Mouse (Mus musculus) forebrain, embryonic 15.5 days (tissue): ENCODE results near the gene Shb. TPM values are rescaled to one million over a fixed set of nuclear protein-coding genes. Genes with fewer than 3 reads are reported as not detected.
A peak's percentile ranks its signal among the peaks of the same experiment; 100 is the strongest.

ENCODE experiments used
- ATAC-seq: fragments of 200-750 bp; cut with Nextera tagmentation; replicated peaks from 2 replicates; pipeline ENCODE4 v1.8.0; 2017; ENCODE audit warnings: mild to moderate bottlenecking, moderate TSS enrichment, moderate library complexity
- H3K27ac ChIP-seq: fragments of 300-500 bp; sonication (generic); replicated peaks from 2 replicates; pipeline ENCODE4 v1.5.1; 2015; ENCODE audit warnings: mild to moderate bottlenecking, inconsistent platforms
- H3K27me3 ChIP-seq: fragments of 300-500 bp; sonication (generic); 2 replicates; pipeline ENCODE4 v1.6.1; 2015; ENCODE audit warnings: inconsistent platforms
- H3K36me3 ChIP-seq: fragments of 300-500 bp; sonication (generic); 2 replicates; pipeline ENCODE4 v1.6.1; 2015; ENCODE audit warnings: mild to moderate bottlenecking, inconsistent platforms
- H3K4me1 ChIP-seq: fragments of 300-500 bp; sonication (generic); 2 replicates; pipeline ENCODE4 v1.6.1; 2015; ENCODE audit warnings: inconsistent platforms
- H3K4me2 ChIP-seq: fragments of 300-500 bp; sonication (generic); replicated peaks from 2 replicates; pipeline ENCODE4 v1.6.1; 2015; ENCODE audit warnings: mild to moderate bottlenecking, inconsistent platforms
- H3K4me3 ChIP-seq: fragments of 300-500 bp; sonication (generic); 2 replicates; pipeline ENCODE4 v1.5.1; 2015; ENCODE audit warnings: mild to moderate bottlenecking, inconsistent platforms
- H3K9ac ChIP-seq: fragments of 300-500 bp; sonication (generic); replicated peaks from 2 replicates; pipeline ENCODE4 v1.6.1; 2015; ENCODE audit warnings: mild to moderate bottlenecking, inconsistent platforms
- H3K9me3 ChIP-seq: fragments of 300-500 bp; sonication (generic); 2 replicates; pipeline ENCODE4 v1.6.1; 2016; ENCODE audit warnings: inconsistent platforms
- WGBS: fragments of 180-500 bp; shearing (Covaris S2); methylation state at CpG from one replicate; pipeline ENCODE4 v1.1.7; 2015; ENCODE audit warnings: mixed read lengths; 5-methylcytosine and 5-hydroxymethylcytosine counted together
- polyA plus RNA-seq: library from polyadenylated mRNA; unstranded; fragments of >200 nt; fragmentation: Nextera tagmentation; extraction: Ambion mirVana; gene quantifications from 2 replicates; pipeline ENCODE4 v1.2.1, GENCODE M21; 2015

Shb gene
- polyA plus RNA-seq, 1 experiment from 2014 or later, result 13.1 TPM

DNA sequence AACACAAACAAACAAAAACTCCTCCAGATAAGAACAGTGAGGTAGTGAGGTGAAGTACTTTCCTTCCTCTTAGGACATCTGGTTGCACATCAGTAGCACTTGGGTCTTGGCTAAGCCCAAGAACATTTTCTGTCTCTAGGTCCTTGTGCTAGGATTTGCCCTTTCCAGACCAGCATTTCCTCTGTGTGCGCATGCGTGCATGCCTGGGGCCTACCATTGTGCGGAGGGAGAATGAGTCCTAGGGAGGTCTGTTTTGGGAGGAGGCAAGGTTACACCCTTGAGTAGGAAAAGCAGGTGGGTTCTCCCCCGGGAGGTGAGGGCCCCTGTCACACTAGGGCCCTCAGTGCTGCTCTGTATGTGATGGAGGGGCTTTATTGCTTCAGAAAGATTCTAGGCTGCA, 113.2 kb downstream of the Shb start:
- Histone ChIP-seq H3K4me2 (no peak overlapping the region), H3K9me3 (no peaks in the 10 kb centered on the region), H3K9ac (no peak overlapping the region), H3K4me1 (peaks cover 48% of the 10 kb centered on the region), H3K36me3 (no peaks in the 10 kb centered on the region), H3K4me3 (no peak overlapping the region), H3K27me3 (no peaks in the 10 kb centered on the region), H3K27ac (peak overlapping the region; percentile 53)
- WGBS, result 76% methylated on average over 4 of the region's 4 CpGs
- no peak for ATAC-seq

DNA sequence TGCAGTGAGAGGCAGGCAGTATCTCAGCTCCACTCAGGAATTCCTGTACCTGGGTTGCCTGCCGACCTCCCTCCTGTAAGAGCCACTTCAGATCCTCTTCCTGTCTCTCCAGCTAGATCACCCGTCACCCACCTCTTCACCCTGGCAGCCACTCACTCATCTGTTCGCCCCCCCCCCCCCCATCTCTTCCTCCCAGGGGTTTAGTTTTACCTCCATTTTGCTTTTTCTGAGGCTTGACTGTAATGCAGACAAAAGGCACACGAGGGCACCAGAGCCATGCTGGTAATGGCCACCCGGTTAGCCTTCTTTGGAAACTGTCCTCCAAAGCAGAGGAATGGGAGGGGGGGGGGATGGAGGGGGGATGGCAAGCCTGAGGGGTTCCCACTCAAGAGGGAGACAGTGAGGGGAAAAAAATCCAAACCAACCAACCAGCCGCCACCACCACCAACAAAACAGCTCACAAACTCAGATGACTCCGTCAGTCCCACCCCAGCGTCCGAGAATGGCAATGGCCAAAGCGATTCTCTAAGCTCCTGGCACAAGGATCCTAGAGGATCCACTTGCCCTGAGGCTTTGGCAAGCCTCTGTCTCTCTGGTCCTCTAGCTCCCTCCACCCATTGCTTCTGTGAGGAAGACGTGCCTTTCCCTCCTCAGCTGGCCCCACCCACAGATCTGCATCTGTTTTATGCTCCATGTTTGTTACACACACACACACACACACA, 113.9 kb downstream of the Shb start:
- H3K9ac ChIP-seq, result 0 out of 2 replicates have a peak overlapping the region, but pooled peaks have one; percentile 3
- peak overlapping the region; percentile 19; the same call in 1 of the 2 replicates for H3K4me2 ChIP-seq
- H3K27ac ChIP-seq, result peak overlapping the region; percentile 53; the same call in 1 of the 2 replicates
- no peaks in the 10 kb centered on the region for H3K27me3 ChIP-seq
- WGBS, result 19% methylated on average over 11 of the region's 11 CpGs
- H3K4me1 ChIP-seq, result peaks cover 42% of the 10 kb centered on the region
- no peaks in the 10 kb centered on the region for H3K36me3 ChIP-seq
- H3K4me3 ChIP-seq, result no peak overlapping the region
- peak; percentile 64 for ATAC-seq
- no peaks in the 10 kb centered on the region for H3K9me3 ChIP-seq

- ATAC-seq, result no peak
- H3K4me2 ChIP-seq, result no peak overlapping the region
- H3K27me3 ChIP-seq, result no peaks in the 10 kb centered on the region
- peaks cover 31% of the 10 kb centered on the region for H3K4me1 ChIP-seq
- 75% methylated on average over 7 of the region's 7 CpGs for WGBS
- H3K36me3 ChIP-seq, result no peaks in the 10 kb centered on the region
- no peak overlapping the region for H3K4me3 ChIP-seq
- H3K9ac ChIP-seq, result no peak overlapping the region
- no peak overlapping the region for H3K27ac ChIP-seq
- H3K9me3 ChIP-seq, result no peaks in the 10 kb centered on the region
These were observed 116.0 kb downstream of the Shb start for GRCm38 (mm10) chr4:45416314-45416713.

DNA sequence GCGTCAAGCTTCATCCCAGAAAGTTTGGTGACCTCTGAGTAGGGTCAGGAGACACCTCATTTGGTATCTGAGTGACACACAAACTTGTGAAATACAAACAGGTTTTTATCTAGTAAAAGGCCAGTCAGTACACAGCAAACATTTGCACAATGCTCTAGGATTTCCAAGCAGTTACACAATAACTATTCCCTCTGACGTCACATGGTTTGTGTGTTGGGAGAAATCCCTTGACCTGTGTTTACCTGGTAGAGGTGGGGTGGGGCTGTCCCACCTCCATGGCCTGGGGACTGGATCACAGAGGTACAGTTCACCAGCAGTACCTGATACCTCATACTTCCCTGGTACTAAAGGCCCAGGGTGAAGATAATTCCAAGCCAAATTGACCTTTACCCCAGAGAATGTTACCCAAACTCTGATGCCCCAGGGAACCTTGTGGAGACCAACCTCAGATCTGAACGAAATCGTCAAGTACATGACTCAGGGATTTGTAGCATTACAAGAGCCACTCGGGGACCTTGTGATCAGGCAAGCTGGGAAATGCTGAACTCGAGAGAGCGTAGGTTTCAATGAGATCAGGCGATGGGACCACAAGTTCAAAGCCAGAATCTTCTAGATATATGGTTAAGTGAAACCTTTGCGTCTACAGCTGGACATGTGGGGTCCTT, 118.5 kb downstream of the Shb start:
- Histone ChIP-seq H3K27me3 (no peaks in the 10 kb centered on the region), H3K36me3 (no peaks in the 10 kb centered on the region), H3K4me3 (no peak overlapping the region), H3K4me1 (peaks cover 14% of the 10 kb centered on the region), H3K27ac (no peak overlapping the region), H3K4me2 (no peak overlapping the region), H3K9me3 (no peaks in the 10 kb centered on the region), H3K9ac (no peak overlapping the region)
- 87% methylated on average over 9 of the region's 9 CpGs for WGBS
- ATAC-seq, result no peak

- Histone ChIP-seq H3K36me3 (no peaks in the 10 kb centered on the region), H3K4me3 (no peak overlapping the region), H3K27ac (no peak overlapping the region), H3K9ac (no peak overlapping the region), H3K27me3 (no peaks in the 10 kb centered on the region), H3K9me3 (no peaks in the 10 kb centered on the region), H3K4me1 (peaks cover 9% of the 10 kb centered on the region), H3K4me2 (no peak overlapping the region)
- 79% methylated on average over 16 of the region's 16 CpGs for WGBS
- no peak for ATAC-seq
These were observed 119.7 kb downstream of the Shb start for GRCm38 (mm10) chr4:45412433-45413192.

GRCm38 (mm10) chr4:45411181-45411790, 121.0 kb downstream of the Shb start:
- ATAC-seq, result no peak
- H3K27me3 ChIP-seq, result no peaks in the 10 kb centered on the region
- H3K4me3 ChIP-seq, result no peak overlapping the region
- no peak overlapping the region for H3K9ac ChIP-seq
- 91% methylated on average over 8 of the region's 8 CpGs for WGBS
- no peak overlapping the region for H3K27ac ChIP-seq
- no peaks in the 10 kb centered on the region for H3K9me3 ChIP-seq
- peaks cover 22% of the 10 kb centered on the region for H3K4me1 ChIP-seq
- H3K4me2 ChIP-seq, result no peak overlapping the region
- no peaks in the 10 kb centered on the region for H3K36me3 ChIP-seq

- 1% methylated on average over 10 of the region's 10 CpGs for WGBS
- H3K9me3 ChIP-seq, result no peaks in the 10 kb centered on the region
These were observed 123.0 kb downstream of the Shb start for GRCm38 (mm10) chr4:45409270-45409669.

DNA sequence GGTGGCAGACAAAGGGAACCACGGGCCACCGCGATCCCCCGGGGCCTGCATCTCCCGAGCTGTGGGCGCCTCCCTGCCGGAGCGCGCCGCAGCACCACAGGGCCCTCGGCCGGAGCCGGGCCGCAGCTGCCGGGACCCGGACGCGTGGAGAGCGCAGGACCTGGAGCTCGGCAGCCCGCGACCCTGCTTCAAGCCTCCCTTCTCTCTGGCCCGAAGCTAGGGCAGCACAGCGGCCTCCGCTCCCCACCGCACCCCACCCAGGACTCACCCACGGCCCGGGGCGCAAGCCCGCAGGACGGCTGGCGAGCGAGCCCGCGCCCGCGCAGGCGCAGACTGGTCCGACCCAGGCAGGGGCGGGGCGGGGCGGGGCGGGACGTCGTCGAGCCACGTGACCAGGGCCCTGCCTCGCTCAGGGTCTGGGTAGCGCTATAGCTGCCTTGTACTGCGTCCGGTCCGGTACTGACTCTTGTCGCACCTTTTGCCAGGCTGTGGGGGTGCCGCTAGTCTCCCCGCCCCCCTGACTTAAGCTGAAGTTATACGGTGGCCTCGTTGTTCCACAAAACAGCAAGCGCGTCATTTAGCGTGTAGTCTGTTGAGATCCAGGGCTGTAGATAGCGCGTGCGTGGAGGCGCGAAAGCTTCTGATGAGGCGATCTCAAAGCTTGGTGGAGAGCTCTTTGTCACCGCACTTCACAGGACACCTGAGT, 123.7 kb downstream of the Shb start, which contains the start of gene Slc25a51:
TSS of gene Slc25a51 (minus strand) at position 340 of the 706 bp plus-strand sequence.
- Histone ChIP-seq H3K36me3 (peaks cover 10% of the 10 kb centered on the region), H3K9ac (peak within 1 kb of the TSS; percentile 99), H3K27ac (peak within 1 kb of the TSS; percentile 94), H3K4me3 (peak within 1 kb of the TSS; percentile 99), H3K9me3 (no peaks in the 10 kb centered on the region), H3K4me2 (peak within 1 kb of the TSS; percentile 63), H3K27me3 (no peaks in the 10 kb centered on the region), H3K4me1 (peaks cover 33% of the 10 kb centered on the region)
- WGBS, result under 1% methylated on average over 62 of the region's 67 CpGs
- peak; percentile 96 for ATAC-seq

More at GRCm38 (mm10) chr4:45409270-45409669, 123.0 kb downstream of the Shb start:
- peak overlapping the region; percentile 63 for H3K4me2 ChIP-seq
- ATAC-seq, result peak; percentile 24; the same call in 1 of the 2 replicates
- 0 out of 2 replicates have a peak, but pooled peaks cover 3% of the 10 kb centered on the region for H3K36me3 ChIP-seq
- peak overlapping the region; percentile 99 for H3K9ac ChIP-seq
- H3K4me1 ChIP-seq, result peaks cover 33% of the 10 kb centered on the region
- no peaks in the 10 kb centered on the region for H3K27me3 ChIP-seq
- H3K4me3 ChIP-seq, result peak overlapping the region; percentile 99
- H3K27ac ChIP-seq, result peak overlapping the region; percentile 94

GRCm38 (mm10) chr4:45407703-45408334, 124.5 kb downstream of the Shb start:
- H3K36me3 ChIP-seq, result peaks cover 17% of the 10 kb centered on the region
- peaks cover 40% of the 10 kb centered on the region for H3K4me1 ChIP-seq
- H3K9me3 ChIP-seq, result no peaks in the 10 kb centered on the region
- WGBS, result under 1% methylated on average over 19 of the region's 19 CpGs
- H3K4me2 ChIP-seq, result peak overlapping the region; percentile 63
- peak overlapping the region; percentile 99 for H3K4me3 ChIP-seq
- peak overlapping the region; percentile 94 for H3K27ac ChIP-seq
- H3K27me3 ChIP-seq, result no peaks in the 10 kb centered on the region
- ATAC-seq, result no peak
- peak overlapping the region; percentile 99 for H3K9ac ChIP-seq

- WGBS, result 56% methylated on average over 5 of the region's 5 CpGs
- Histone ChIP-seq H3K27ac (no peak overlapping the region), H3K36me3 (peaks cover 17% of the 10 kb centered on the region), H3K4me2 (peak overlapping the region; percentile 63), H3K4me3 (peak overlapping the region; percentile 99), H3K9me3 (no peaks in the 10 kb centered on the region), H3K27me3 (no peaks in the 10 kb centered on the region), H3K9ac (peak overlapping the region; percentile 99), H3K4me1 (peaks cover 42% of the 10 kb centered on the region)
- no peak for ATAC-seq
These were observed 125.1 kb downstream of the Shb start for GRCm38 (mm10) chr4:45407001-45407702.
